Mouse (Mus musculus) T-cell, adult 2 months (primary cell): Measurements from ENCODE around the gene Phf11c.
A peak's percentile ranks its signal among the peaks of the same experiment; 100 is the strongest.
"Not testable (repeated sequence)": the region's sequence is repeated elsewhere in the genome, so short reads cannot be mapped to it uniquely, and the experiment has no call there.

Experiments used
- DNase-seq: peaks from one replicate; pipeline ENCODE4 v3.0.0; 2022; ENCODE audit warnings: low spot score

The Phf11c gene

DNA sequence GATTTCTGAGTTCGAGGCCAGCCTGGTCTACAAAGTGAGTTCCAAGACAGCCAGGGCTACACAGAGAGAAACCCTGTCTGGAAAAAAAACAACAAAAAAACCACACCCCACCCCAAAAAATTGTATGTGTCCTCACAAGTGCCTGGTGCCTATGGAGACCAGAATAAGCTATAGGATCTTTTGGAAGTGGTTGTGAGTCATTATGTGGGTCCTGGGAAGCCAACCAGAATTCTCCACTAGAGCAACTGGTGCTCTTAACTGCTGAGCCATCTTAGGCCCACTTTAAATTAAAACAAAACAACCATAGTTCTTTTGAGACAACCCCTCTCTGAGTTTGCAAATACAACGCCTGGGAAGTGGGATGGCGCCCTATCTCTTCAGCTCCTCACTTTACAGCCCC is at the start of gene Phf11c:
Phf11c (minus strand) TSS at position 101 of the 400 bp plus-strand sequence.
- no peak for DNase-seq

- DNase-seq, result no peak
Observed at GRCm38 (mm10) chr14:59441472-59441805, 46.3 kb upstream of the Phf11c start.

GRCm38 (mm10) chr14:59440558-59441471 is 45.6 kb upstream of the Phf11c start, which contains the start of the genes Setdb2 and Cab39l:
Gene Setdb2, minus strand, starts transcription at chr14:59440884.
Gene Cab39l, plus strand, starts transcription at chr14:59440972.
- peak; percentile 97 for DNase-seq

- peak; percentile 10 for DNase-seq
Observed at GRCm38 (mm10) chr14:59440039-59440438, 44.9 kb upstream of the Phf11c start.

DNA sequence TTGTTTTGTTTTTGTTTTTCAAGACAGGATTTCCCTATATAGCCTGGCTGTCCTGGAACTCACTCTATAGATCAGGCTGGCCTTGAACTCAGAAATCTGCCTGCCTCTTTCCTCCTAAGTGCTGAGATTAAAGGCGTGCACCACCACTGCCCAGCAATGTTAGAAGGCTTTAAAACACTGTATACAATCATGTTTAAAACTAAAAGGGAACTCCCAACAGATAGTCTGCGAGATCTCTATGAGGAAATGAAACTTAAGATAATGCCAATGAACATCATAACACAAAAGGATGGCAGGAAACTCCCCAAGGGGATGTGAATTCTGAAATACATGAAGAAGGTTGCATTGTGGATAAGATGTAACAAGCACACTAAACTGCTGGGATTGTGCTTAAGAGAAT is 43.3 kb upstream of the Phf11c start:
- no peak for DNase-seq

GRCm38 (mm10) chr14:59437398-59437797 is 42.2 kb upstream of the Phf11c start:
- no peak for DNase-seq

DNA sequence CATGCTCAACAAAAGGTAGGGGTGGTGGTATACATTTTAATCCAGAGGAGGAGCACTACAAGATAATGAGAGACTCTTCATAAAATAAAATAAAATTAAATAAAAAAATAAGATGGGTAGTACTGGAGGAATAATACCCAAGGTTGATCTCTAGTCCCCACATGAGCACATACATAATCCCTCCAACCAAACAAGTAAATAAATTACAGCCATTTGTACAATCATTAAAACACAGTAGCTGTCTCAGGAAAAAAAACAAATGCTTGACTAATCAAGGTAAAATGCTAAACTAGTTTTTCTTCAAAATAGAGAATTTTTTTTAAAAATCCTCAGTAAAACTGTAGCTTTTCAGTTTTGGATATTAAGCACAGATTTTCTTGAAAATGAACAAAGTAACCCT is 40.0 kb upstream of the Phf11c start:
- DNase-seq, result no peak

GRCm38 (mm10) chr14:59433902-59434301 is 38.7 kb upstream of the Phf11c start:
- no peak for DNase-seq

DNA sequence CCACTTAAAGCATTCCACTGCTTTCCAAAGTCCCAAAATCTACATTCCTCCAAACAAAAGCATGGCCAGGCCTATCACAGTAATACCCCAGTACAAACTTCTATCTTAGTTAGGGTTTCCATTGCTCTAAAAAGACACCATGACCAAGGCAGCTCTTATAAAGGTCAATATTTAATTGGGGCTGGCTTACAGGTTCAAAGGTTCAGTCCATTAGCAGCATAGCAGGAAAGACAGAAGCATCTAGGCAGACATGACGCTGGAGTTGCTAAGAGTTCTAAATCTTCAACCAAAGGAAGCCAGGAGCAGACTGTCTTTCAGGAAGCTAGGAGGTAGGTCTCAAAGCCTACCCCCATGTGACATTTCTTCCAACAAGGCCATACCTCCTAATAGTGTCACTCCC is 35.4 kb upstream of the Phf11c start:
- no peak for DNase-seq

DNA sequence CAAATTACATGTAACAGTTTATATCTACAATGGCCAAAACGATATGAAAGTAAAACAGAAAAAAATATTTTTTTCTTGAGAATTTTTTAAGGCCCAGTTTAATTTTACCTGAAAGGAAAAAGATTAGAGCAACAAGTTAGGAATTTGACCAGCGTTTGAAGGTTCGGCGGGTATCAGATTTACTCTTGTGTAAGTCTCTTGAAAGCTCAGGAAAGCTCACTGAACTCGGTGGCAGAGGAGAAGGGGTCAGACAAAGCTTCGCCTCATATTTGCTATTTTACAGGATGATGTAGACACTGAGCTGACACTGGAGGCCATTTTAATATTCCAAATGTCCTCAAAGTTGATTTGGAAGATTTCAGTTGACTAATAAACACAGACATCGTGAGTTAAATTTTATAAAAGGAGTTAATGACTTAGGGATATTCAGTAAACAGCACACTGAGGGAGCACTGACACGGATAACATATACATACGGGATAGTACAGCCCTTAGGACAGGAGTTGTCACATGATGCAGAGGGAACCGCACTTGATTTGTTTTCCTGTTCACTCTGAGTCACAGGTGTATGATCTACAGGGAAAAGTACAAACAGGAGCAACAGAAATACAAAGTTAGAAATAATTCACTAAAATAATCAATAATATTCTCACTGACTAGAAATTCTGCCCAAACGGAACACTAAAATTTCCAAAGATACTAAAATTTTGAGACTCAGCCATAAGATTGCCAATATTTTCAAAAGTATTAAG is 27.9 kb upstream of the Phf11c start:
- no peak for DNase-seq

GRCm38 (mm10) chr14:59418171-59418570 is 23.0 kb upstream of the Phf11c start:
- no peak for DNase-seq

DNA sequence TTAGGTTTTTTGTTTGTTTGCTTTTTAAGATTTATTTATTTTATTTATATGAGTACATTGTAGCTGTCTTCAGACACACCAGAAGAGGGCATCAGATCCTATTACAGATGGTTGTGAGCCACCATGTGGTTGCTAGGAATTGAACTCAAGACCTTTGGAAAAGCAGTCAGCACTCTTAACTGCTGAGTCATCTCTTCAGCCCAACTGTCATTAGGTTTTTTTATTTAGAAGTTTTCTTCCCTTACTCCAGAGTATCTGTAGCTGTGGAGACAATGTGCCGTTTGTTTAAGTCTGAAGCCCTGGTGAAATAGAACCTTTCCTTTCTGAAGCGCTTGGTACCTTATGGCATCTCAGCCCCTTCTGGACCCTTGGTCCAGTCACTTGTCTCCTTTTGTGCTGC is 19.8 kb upstream of the Phf11c start:
- DNase-seq, result not testable (repeated sequence)

DNA sequence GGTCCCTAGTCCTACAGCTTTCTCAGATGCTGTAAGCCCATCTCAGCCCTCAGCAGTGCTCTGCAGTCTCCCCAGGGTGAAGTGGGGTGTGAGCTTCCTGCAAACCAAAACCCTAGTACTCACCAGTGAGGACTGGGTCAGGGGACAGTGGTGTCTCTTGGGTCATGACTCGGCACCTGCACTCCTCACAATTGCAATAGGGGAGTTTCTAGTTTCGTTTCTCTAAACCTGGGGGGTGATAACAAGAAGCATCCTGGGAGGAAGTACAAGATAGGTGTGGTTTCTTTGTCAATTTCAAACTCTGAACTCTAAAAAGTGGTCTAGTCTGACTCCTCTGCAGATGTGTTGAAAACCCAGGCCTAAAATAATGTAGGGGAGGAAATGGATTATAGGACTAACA is 1.8 kb upstream of the Phf11c start:
- DNase-seq, result peak; percentile 49

DNA sequence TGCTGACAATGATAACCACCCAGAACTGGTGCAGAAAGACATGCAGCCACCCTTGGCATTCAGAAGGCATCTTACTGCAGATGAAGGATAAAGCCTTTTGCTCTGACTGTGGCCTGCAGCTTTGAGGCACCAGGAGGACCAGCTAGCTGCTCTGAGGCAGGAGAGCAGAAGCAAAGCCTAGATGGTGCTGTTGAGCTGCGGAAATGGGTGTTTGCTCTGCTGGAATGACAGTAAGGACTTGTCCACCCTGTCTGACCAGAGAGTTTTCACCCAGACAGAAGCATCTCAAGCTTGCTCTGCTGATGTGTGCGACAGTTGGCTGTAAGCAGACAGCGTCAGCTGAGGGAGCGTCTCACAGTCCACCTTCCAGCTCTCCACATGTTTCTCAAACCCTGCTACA is 5.0 kb downstream of the Phf11c start:
- DNase-seq, result not testable (repeated sequence)

DNA sequence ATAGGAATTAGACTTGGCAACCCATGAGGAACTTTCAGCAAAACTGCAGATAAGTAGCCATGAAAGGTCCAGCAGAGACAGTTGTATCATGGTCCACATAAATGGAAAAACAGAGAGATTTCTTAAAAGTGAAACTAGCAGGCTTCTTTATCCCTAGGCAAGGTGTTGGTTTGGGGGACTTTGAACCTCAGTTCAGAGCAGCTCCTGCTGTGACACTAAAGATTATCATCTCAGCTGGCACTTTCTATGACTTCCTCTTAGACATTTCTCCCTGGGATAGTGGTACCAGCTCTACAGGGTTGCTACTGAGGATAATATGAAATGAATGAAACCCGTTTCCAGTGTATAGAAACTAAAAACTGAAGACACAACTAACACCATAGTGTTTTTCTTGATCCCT is 5.6 kb downstream of the Phf11c start:
- no peak for DNase-seq

- DNase-seq, result no peak
Observed at GRCm38 (mm10) chr14:59370348-59371068, 24.7 kb downstream of the Phf11c start.

DNA sequence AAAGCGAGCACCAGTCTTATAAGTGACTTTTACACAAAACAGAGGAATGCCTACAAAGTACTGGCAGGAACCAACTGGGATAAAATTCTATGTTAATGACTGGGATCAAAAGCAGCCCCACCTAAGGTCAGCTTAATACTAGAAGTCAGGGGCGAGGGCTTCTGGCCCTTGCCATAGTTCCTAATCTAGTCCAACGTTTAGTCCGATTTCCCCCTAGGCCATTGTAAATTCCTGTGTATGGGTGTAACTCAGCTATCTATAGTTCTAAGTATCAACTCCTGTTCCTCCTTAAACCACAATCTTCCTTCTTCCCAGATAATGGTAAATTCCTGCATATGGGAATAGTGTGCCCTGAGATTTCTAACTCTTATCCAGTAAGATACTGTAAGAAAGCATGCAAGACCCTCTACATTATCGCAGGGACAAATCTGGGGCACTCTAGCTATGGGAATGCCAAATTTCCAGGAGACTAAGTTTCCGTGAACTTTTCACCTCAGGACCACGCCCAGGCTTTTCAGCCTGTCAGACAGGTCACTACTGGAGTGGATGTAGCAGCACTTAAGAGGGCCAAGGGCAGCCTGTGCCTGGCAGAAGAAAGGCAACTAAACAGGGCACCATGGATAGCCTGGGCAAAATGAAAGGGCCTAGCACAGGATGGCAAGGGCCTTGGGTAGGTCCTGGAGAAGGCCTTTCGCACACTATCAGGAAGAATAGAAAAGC is 28.6 kb downstream of the Phf11c start:
- DNase-seq, result no peak

- no peak for DNase-seq
Observed at GRCm38 (mm10) chr14:59365244-59365644, 29.9 kb downstream of the Phf11c start, which contains the start of gene Phf11d. Gene Phf11d, minus strand, starts transcription at chr14:59365470.

DNA sequence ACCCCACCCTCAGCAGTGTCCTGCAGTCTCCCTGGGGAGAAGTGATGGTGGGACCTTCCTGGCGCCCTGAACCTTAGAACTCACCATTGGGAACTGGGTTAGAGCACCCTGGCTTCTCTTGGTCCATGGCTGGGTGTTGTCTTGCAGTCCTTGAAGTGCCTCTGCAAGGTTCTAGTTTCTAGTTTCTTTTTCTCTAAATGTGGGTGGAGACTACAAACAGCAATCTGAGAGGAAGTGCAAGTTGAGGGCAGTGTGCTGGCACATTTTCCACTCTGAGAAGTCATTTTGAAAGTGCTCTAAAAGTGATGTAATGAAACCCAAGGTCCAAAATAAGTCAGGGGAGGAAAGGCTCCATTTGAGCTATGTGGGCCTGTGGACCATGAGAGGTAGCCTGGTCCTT is 54.0 kb downstream of the Phf11c start, which contains the start of gene Phf11b:
Phf11b (minus strand) TSS at position 163 of the 400 bp plus-strand sequence.
- DNase-seq, result peak; percentile 53

GRCm38 (mm10) chr14:59339541-59339940 is 55.6 kb downstream of the Phf11c start:
- DNase-seq, result peak; percentile 21

DNA sequence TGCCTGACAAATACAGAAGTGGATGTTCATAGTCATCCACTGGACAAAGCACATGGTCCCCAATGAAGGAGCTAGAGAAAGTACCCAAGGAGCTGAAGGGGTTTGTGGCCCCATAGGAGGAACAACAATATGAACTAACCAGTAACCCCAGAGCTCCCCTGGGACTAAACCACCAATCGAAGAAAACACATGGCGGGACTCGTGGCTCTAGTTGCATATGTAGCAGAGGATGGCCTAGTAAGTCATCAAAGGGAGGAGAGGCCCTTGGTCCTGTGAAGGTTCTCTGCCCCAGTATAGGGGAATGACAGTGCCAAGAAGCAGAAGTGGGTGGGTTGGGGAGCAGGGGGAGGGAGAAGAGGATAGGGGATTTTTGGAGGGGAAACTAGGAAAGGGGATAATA is 59.1 kb downstream of the Phf11c start:
- not testable (repeated sequence) for DNase-seq
